8 mouse cellular contexts compared by ENCODE assay signal in the genomic region with DNA sequence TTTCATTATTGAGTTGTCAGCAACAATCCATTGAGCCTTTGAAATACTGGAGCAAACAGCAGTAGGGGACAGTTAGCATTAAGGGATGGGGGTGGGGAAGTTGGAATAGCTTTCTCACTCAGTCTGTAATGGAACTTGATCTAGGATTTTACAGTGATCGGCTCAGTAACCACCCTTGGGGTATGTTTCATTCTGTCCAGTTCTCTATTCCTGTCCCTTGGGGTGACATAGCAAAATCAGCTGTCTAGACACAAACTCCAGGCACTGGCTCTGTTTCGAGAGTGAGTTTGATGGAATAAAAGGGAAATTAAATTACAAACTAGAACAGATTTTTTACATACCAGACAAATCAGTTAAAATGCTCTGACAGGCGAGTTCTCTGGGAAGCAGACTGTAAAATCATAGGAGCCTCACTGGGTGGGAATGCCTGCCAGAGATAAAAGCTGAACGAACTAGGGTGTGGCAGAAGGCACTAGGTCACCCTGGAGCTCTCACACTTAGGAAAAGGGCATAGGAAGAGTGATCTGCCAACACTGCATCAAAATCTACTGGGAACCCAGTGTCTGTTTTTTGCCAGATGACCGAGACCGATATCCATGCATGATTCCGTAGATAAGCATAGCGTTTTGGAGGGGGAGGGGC. TPM values are rescaled to one million over a fixed set of nuclear protein-coding genes. Genes with fewer than 3 reads are reported as not detected.
DNase-seq lines count a peak whose midpoint lies in the region; ATAC-seq and TF ChIP-seq lines count a peak whose summit lies in the region.
"Had no signal": no experiment of that assay in that cellular context is flagged by ENCODE, and none has a peak within 500 bp of the region (broad histone marks: within the 10 kb centered on the region; RNA-seq: fewer than 3 reads in every experiment).

No protein-coding gene starts in this region.

- H3K4me3 ChIP-seq in embryonic fibroblast, embryonic 13.5 days (ENCODE audit: insufficient read depth, low read length): no peak overlapping the region
- no peak overlapping the region for H3K4me3 ChIP-seq in kidney, postnatal 0 days (replicated peaks; ENCODE audit: low read depth, low read length)

- peak overlapping the region; percentile 83; the same call in 1 of the 2 replicates for H3K27ac ChIP-seq in embryonic fibroblast, embryonic 13.5 days (ENCODE audit: insufficient read depth, low read length)
- no peak overlapping the region for H3K27ac ChIP-seq in kidney, postnatal 0 days

- no peak overlapping the region for H3K9ac ChIP-seq in kidney, postnatal 0 days (ENCODE audit: low read depth, low read length)

- H3K9me3 ChIP-seq in kidney, postnatal 0 days (replicated peaks; ENCODE audit: low read length): no peaks in the 10 kb centered on the region

- H3K36me3 ChIP-seq in kidney, postnatal 0 days (ENCODE audit: insufficient read depth, low read length): no peaks in the 10 kb centered on the region

- no peak for TF ChIP-seq POLR2A in embryonic fibroblast, embryonic 13.5 days (IDR thresholded peaks at IDR 0.05; ENCODE audit: low read depth, low read length)

- DNase-seq in layer of hippocampus, postnatal 10 days (ENCODE audit: low spot score in 2 of 2): peak; percentile 12 to 22
- no peak for DNase-seq in layer of hippocampus, postnatal 25 days (ENCODE audit: extremely low spot score in 1 of 2, low spot score in 1 of 2)
- DNase-seq in brain, adult 2 months (ENCODE audit: low read depth, low spot score): peak; percentile 18
- peak; percentile 83 for DNase-seq in kidney, postnatal 0 days (ENCODE audit: low spot score)
- no peak for DNase-seq in right cerebral cortex, adult 18-20 months
- DNase-seq in thymus, adult 18-20 months: no peak
- DNase-seq: left cerebral cortex, postnatal 4 days had no signal

- H3K4me2 ChIP-seq in kidney, postnatal 0 days (ENCODE audit: low read length): peak overlapping the region; percentile 11; the same call in 1 of the 2 replicates

- no peak for TF ChIP-seq CTCF in embryonic fibroblast, embryonic 13.5 days (IDR thresholded peaks at IDR 0.05; ENCODE audit: borderline replicate concordance, insufficient read depth, low read length)
- TF ChIP-seq CTCF in kidney, postnatal 0 days (IDR thresholded peaks at IDR 0.05; ENCODE audit: low read depth): no peak

- WGBS in kidney, postnatal 0 days: 43% methylated on average over 8 of the region's 8 CpGs

- H3K27me3 ChIP-seq in kidney, postnatal 0 days (ENCODE audit: insufficient read depth, low read length): no peaks in the 10 kb centered on the region

- H3K4me1 ChIP-seq in embryonic fibroblast, embryonic 13.5 days (ENCODE audit: control insufficient read depth, insufficient read depth, low read length): no peaks in the 10 kb centered on the region
- no peaks in the 10 kb centered on the region for H3K4me1 ChIP-seq in kidney, postnatal 0 days (replicated peaks; ENCODE audit: insufficient read depth, low read length)

- peak; percentile 40; the same call in 1 of the 2 replicates for ATAC-seq in kidney, postnatal 0 days (replicated peaks; ENCODE audit: low FRiP score, low read depth)

RNA-seq across cellular contexts. Expression of a gene that starts 33.3 kb away (rescaled TPM):
- total RNA-seq in layer of hippocampus, postnatal 10 days (2021): 10 to 100 TPM; 12.4 to 13.8 TPM
- total RNA-seq in layer of hippocampus, postnatal 25 days (2021): 10 to 100 TPM in 1 of 2 experiments, 1 to 10 TPM in 1; 9.6 to 12.1 TPM
- 24.2 and 29.5 TPM in 2 replicates for polyA plus RNA-seq in embryonic fibroblast, embryonic 13.5 days (2011; ENCODE audit: insufficient read length, low read depth, missing spikeins)
- polyA plus RNA-seq in kidney, postnatal 0 days (2015; fragmentation: Nextera tagmentation; extraction: Ambion mirVana): 16.2 and 16.8 TPM in 2 replicates

Comparison
In these comparisons a context has a peak if more than half of its experiments do, and no peak if none do; other contexts are left out.
1. DNase-seq: peak in layer of hippocampus, postnatal 10 days (2 of 2), brain, adult 2 months (single experiment) and kidney, postnatal 0 days (single experiment); none in layer of hippocampus, postnatal 25 days (0 of 2), right cerebral cortex, adult 18-20 months (single experiment) and thymus, adult 18-20 months (0 of 2).